Mouse (Mus musculus) stomach, embryonic 15.5 days (tissue): ENCODE measurements at regions not wholly inside any gene's neighbourhood (a gene's known extent, or its start where the extent isn't known, plus 50 kb on each side); places are given as distances from the start of the nearest gene placed in this dataset.
A peak's percentile ranks its signal among the peaks of the same experiment; 100 is the strongest.
"Not testable (repeated sequence)": the region's sequence is repeated elsewhere in the genome, so short reads cannot be mapped to it uniquely, and the experiment has no call there.

Experiments used
- ATAC-seq: fragments of 200-750 bp; cut with Nextera tagmentation; 2 replicates; pipeline ENCODE4 v1.8.0; 2017; ENCODE audit warnings: low read depth, moderate number of reproducible peaks, moderate TSS enrichment; ENCODE audit not compliant: insufficient read depth, low FRiP score
- H3K27ac ChIP-seq: fragments of 300-500 bp; sonication (generic); 2 replicates; pipeline ENCODE4 v1.5.1; 2015; ENCODE audit warnings: mild to moderate bottlenecking, inconsistent platforms
- H3K27me3 ChIP-seq: fragments of 300-500 bp; sonication (generic); replicated peaks from 2 replicates; pipeline ENCODE4 v1.6.1; 2015; ENCODE audit warnings: inconsistent platforms
- H3K36me3 ChIP-seq: fragments of 300-500 bp; sonication (generic); 2 replicates; pipeline ENCODE4 v1.6.1; 2015; ENCODE audit warnings: inconsistent platforms
- H3K4me1 ChIP-seq: fragments of 300-500 bp; sonication (generic); 2 replicates; pipeline ENCODE4 v1.6.1; 2015; ENCODE audit warnings: inconsistent platforms
- H3K4me2 ChIP-seq: fragments of 300-500 bp; sonication (generic); 2 replicates; pipeline ENCODE4 v1.6.1; 2015; ENCODE audit warnings: mild to moderate bottlenecking, inconsistent platforms
- H3K4me3 ChIP-seq: fragments of 300-500 bp; sonication (generic); replicated peaks from 2 replicates; pipeline ENCODE4 v1.5.1; 2015; ENCODE audit warnings: inconsistent platforms
- H3K9ac ChIP-seq: fragments of 300-500 bp; sonication (generic); 2 replicates; pipeline ENCODE4 v1.6.1; 2015; ENCODE audit warnings: inconsistent platforms
- H3K9me3 ChIP-seq: fragments of 300-500 bp; sonication (generic); 2 replicates; pipeline ENCODE4 v1.6.1; 2016; ENCODE audit warnings: inconsistent platforms
- WGBS: fragments of 180-500 bp; shearing (Covaris S2); methylation state at CpG from one replicate; pipeline ENCODE4 v1.1.7; 2015; 5-methylcytosine and 5-hydroxymethylcytosine counted together

DNA sequence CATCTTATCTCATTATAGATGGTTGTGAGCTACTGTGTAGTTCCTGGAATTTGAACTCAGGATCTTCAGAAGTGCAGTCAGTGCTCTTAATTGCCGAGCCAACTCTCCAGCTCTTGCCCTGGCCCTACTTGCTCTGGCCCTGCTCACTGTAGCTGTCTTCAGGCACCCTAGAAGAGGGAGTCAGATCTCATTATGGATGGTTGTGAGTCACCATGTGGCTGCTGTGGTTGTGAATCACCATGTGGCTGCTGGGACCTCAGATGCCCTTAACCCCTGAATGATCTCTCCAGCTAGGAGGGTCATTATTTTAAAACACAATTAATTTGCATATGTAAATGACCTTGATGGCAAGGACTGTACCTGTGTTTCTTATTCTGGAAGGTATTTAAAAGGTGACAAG is 249.1 kb upstream of the Pfkp start:
- 48% methylated on average over 1 of the region's 1 CpGs for WGBS
- H3K4me2 ChIP-seq, result no peak overlapping the region
- no peaks in the 10 kb centered on the region for H3K9me3 ChIP-seq
- H3K27ac ChIP-seq, result no peak overlapping the region
- ATAC-seq, result no peak
- no peak overlapping the region for H3K9ac ChIP-seq
- H3K27me3 ChIP-seq, result no peaks in the 10 kb centered on the region
- no peak overlapping the region for H3K4me3 ChIP-seq
- no peaks in the 10 kb centered on the region for H3K4me1 ChIP-seq
- no peaks in the 10 kb centered on the region for H3K36me3 ChIP-seq

DNA sequence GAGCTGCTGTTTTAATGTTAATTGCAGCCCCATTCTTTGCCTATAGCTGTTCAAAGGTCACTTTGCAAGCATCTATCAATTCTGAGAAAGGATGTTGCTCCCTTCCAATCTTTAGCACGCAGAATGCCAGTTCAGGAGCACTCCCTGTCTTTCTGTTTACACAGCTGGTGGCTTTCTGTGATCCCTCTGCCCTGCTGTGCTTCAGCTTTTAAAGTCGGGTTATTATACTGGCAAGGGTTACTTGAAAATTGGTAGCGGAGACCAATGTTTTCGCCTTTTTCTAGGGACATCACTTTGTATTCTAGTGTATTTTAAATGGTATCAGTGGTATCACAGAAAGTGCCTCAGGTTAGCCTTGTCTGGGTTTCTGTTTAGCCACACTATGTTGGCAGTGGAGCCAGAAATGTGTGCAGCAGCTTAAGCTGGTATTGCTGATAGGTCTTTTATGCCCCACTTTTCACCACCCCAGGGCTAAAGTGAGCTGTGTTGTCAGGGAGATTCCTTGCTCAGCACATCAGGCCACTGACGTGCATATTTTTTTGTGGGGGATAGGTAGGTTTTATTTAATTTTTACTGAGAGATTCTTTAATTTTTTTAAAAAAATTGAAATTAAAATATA is 243.0 kb upstream of the Pfkp start:
- Histone ChIP-seq H3K4me2 (no peak overlapping the region), H3K9ac (no peak overlapping the region), H3K36me3 (no peaks in the 10 kb centered on the region), H3K4me3 (no peak overlapping the region), H3K9me3 (no peaks in the 10 kb centered on the region), H3K27me3 (no peaks in the 10 kb centered on the region), H3K4me1 (no peaks in the 10 kb centered on the region), H3K27ac (no peak overlapping the region)
- no peak for ATAC-seq
- WGBS, result 29% methylated on average over 5 of the region's 5 CpGs

- not testable (repeated sequence) for H3K4me3 ChIP-seq, H3K36me3 ChIP-seq, H3K9ac ChIP-seq, ATAC-seq, H3K4me2 ChIP-seq, H3K27me3 ChIP-seq, H3K27ac ChIP-seq, H3K4me1 ChIP-seq, H3K9me3 ChIP-seq
- 76% methylated on average over 9 of the region's 9 CpGs for WGBS
These were observed 240.9 kb upstream of the Pfkp start for GRCm38 (mm10) chr13:6889446-6889845.

- Histone ChIP-seq H3K9me3 (no peaks in the 10 kb centered on the region), H3K4me2 (no peak overlapping the region), H3K36me3 (no peaks in the 10 kb centered on the region), H3K4me3 (no peak overlapping the region), H3K27ac (no peak overlapping the region), H3K27me3 (no peaks in the 10 kb centered on the region), H3K4me1 (no peaks in the 10 kb centered on the region), H3K9ac (no peak overlapping the region)
- no peak for ATAC-seq
- WGBS, result 84% methylated on average over 1 of the region's 1 CpGs
These were observed 239.8 kb upstream of the Pfkp start for GRCm38 (mm10) chr13:6888381-6888780.

DNA sequence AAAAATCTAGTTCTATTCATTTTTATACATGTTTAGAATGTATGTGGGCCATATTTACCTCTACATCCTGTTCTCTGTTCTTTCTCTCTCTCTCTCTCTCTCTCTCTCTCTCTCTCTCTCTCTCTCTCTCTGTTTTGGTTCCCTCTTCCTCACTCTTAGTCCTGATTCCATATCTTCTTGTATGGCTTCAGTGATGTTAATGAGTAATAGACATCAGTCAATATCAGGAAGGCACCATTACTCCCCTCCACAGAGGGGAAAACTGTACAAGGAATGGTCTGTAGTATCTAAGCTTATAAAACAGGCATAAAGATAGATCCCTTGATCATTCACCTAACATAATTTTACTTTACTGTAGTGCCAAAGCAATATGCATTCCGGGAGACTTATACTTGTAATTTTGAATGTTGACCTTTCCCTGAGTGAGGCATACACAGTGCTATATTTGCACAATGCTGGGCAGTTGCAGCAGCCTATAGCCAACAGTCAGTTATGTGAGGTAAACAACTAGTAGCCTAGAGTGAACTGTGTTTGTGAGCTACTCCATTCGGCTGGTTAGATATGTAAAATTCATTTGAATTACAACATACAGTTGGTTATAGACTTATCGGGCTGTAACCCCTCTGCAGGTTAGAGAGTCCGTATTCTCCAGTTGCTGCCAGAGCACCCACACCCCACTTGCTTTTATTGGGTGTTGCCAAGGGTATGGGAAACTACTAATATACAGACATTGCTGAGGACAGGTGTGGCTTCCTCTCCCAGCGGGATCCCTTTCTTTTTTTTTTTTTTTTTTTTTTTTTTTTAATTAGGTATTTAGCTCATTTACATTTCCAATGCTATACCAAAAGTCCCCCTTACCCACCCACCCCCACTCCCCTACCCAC is 228.7 kb upstream of the Pfkp start:
- ATAC-seq, result no peak
- no peak overlapping the region for H3K27ac ChIP-seq
- H3K27me3 ChIP-seq, result no peaks in the 10 kb centered on the region
- no peaks in the 10 kb centered on the region for H3K4me1 ChIP-seq
- no peak overlapping the region for H3K4me3 ChIP-seq
- WGBS, result 89% methylated on average over 5 of the region's 5 CpGs
- no peaks in the 10 kb centered on the region for H3K9me3 ChIP-seq
- no peak overlapping the region for H3K4me2 ChIP-seq
- no peaks in the 10 kb centered on the region for H3K36me3 ChIP-seq
- no peak overlapping the region for H3K9ac ChIP-seq

DNA sequence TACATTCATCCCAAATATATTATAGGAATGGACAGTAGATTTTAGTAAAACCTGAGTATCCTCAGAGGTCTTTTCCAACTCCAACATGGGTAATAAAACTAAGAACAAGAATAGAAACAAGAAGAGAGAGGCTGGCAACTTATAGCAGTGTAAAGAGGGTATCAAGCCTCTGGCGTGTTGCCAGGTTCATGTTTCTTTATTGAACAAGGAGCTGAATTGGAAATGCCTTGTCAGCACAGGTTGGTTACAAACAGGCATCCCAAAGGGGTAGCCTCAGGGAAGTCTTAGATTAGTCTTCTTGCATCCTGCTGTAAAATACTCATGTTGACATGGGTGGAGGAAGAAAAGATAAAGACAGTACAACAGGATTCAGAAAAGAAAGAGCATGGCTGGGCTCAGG is 213.6 kb upstream of the Pfkp start:
- Histone ChIP-seq H3K36me3 (no peaks in the 10 kb centered on the region), H3K27me3 (no peaks in the 10 kb centered on the region), H3K4me2 (no peak overlapping the region), H3K27ac (no peak overlapping the region), H3K4me1 (no peaks in the 10 kb centered on the region), H3K9ac (no peak overlapping the region), H3K4me3 (no peak overlapping the region), H3K9me3 (no peaks in the 10 kb centered on the region)
- no peak for ATAC-seq
- 88% methylated on average over 1 of the region's 1 CpGs for WGBS

- Histone ChIP-seq H3K9ac (no peak overlapping the region), H3K27me3 (no peaks in the 10 kb centered on the region), H3K27ac (no peak overlapping the region), H3K4me2 (no peak overlapping the region), H3K36me3 (no peaks in the 10 kb centered on the region), H3K4me1 (no peaks in the 10 kb centered on the region), H3K9me3 (no peaks in the 10 kb centered on the region), H3K4me3 (no peak overlapping the region)
- no peak for ATAC-seq
- WGBS, result 85% methylated on average over 3 of the region's 3 CpGs
These were observed 211.0 kb upstream of the Pfkp start for GRCm38 (mm10) chr13:6859551-6859950.

DNA sequence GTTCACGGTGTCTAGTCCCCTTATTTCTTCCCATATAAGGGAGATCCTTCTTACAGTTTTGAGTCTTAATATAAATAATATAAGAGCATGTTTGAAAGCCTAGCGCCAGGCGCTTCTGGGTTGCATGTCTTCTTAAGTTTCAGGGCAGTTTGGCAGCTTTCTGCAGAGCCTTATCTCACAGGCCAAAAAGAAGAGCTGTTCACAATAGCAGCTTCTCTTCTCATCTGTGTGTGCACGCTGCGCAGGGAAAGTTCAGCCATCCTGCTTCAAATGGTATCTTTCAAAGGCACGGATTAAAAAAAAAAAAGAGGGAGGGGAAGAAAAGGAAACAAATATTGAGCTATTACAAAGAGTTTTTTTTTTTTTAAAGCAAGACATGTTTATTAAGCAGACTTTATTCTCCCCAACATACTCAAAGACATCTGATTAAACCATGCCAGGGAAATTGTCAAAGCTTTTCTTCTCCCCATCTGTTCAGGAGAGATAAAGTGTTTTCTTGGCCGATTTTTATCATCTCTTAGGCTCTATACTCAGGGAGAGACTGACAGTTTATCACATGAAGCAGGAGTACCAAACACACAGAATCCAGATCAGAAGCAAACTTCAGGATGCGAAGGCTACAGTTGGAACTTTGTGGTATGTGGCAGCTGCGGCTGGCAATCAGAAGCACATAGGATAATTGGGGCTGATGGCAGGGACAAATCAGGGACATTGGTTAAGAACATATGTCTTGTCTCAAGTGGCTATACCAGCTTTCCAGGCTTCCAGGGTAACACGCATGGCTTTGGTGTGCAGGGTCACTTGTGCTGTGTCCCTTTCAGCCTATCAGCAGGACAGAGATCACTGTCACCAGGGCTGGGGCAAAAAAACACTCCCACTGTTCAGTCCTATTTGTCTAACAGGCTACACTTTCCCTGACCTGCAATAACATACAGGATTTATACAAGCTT is 206.9 kb upstream of the Pfkp start:
- no peak for ATAC-seq

DNA sequence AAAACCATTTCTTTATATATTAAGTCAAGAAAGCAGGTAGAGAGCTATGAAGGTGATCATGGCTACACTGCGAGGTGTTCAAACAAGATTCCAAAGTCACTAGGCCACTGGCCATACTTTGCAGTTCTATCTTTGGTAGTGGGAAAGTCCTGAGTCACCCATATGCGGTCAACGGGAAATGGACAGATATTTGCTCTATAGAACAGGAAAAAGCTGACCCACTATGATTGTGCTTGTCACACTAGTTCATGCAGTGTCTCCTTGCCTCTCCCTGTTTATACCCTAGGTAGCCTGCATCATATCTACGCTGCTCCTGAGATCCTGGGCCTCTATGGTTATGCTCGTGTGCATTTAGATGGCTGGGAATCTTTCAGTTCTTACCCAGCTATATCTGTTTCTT is 188.9 kb upstream of the Pfkp start:
- Histone ChIP-seq H3K27ac (no peak overlapping the region), H3K4me3 (no peak overlapping the region), H3K27me3 (no peaks in the 10 kb centered on the region), H3K4me1 (no peaks in the 10 kb centered on the region), H3K9me3 (no peaks in the 10 kb centered on the region), H3K9ac (no peak overlapping the region), H3K4me2 (no peak overlapping the region), H3K36me3 (no peaks in the 10 kb centered on the region)
- ATAC-seq, result no peak
- WGBS, result 81% methylated on average over 5 of the region's 5 CpGs

More for the DNA sequence above, 206.9 kb upstream of the Pfkp start:
- WGBS, result 40% methylated on average over 10 of the region's 10 CpGs
- Histone ChIP-seq H3K4me2 (no peak overlapping the region), H3K27me3 (no peaks in the 10 kb centered on the region), H3K36me3 (no peaks in the 10 kb centered on the region), H3K9me3 (no peaks in the 10 kb centered on the region), H3K4me1 (no peaks in the 10 kb centered on the region), H3K4me3 (no peak overlapping the region), H3K9ac (no peak overlapping the region), H3K27ac (no peak overlapping the region)

GRCm38 (mm10) chr13:6837075-6837422 is 188.5 kb upstream of the Pfkp start:
- Histone ChIP-seq H3K27ac (no peak overlapping the region), H3K36me3 (no peaks in the 10 kb centered on the region), H3K27me3 (no peaks in the 10 kb centered on the region), H3K4me3 (no peak overlapping the region), H3K9ac (no peak overlapping the region), H3K9me3 (no peaks in the 10 kb centered on the region), H3K4me1 (no peaks in the 10 kb centered on the region), H3K4me2 (no peak overlapping the region)
- ATAC-seq, result 0 out of 2 replicates have a peak, but pooled peaks have one; percentile 58
- WGBS, result 45% methylated on average over 1 of the region's 1 CpGs

GRCm38 (mm10) chr13:6836351-6837074 is 187.9 kb upstream of the Pfkp start:
- no peak overlapping the region for H3K4me3 ChIP-seq
- no peaks in the 10 kb centered on the region for H3K4me1 ChIP-seq
- 40% methylated on average over 6 of the region's 6 CpGs for WGBS
- H3K9me3 ChIP-seq, result no peaks in the 10 kb centered on the region
- no peaks in the 10 kb centered on the region for H3K36me3 ChIP-seq
- no peaks in the 10 kb centered on the region for H3K27me3 ChIP-seq
- H3K4me2 ChIP-seq, result no peak overlapping the region
- no peak overlapping the region for H3K9ac ChIP-seq
- ATAC-seq, result peak; percentile 79; the same call in 1 of the 2 replicates
- no peak overlapping the region for H3K27ac ChIP-seq
